Mouse (Mus musculus): ENCODE data around the gene Plin1.

DNA sequence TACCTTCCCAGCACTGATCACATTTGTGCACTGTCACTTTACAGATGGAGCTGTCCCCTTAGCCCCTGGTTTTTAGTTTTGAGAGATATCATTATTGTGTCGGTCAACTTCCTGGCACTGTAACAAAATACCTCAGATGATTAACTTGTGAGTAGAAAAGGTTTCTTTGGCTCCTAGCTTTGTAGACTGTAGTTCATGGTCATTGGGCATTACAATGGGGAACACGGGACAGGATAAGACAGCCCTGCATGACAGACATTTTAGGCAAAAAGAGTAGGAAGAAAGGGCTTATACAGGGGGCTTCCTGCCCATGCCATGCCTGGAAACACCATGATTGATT lies 49.8 kb upstream of the Plin1 start:
- TF ChIP-seq GATA1 (IDR thresholded peaks at IDR 0.05; ENCODE audit: borderline replicate concordance, low read length), result no peak
- no peak for TF ChIP-seq FLI1 (IDR thresholded peaks at IDR 0.05; ENCODE audit: low read length)

Data from megakaryocyte, embryonic 14.5 days (primary cell).